ENCODE assay signal across 16 mouse cellular contexts in the genomic region with DNA sequence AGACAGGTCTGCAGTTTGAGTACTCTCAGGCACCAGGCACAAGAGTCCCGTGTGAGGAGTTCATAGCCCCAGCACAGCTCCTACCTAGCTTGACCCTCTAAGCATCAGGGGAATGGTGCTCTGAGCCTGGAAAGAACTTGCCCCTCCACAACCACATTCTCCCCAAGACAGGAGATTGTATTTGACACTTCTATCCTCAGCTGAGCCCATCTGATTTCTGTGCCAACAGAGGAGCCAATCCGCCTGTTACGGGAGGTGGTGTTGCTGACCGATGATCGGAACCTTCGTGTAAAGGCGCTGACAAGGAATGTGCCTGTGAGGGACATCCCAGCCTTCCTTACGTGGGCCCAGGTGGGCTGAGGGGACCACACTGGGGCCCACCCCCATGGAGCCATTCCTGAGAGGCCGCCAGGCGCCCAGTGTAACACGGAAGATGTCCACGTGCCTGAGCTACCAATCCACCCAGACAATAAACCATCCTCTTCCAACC. TPM values are rescaled to one million over a fixed set of nuclear protein-coding genes. Genes with fewer than 3 reads are reported as not detected.
DNase-seq lines count a peak whose midpoint lies in the region; ATAC-seq and TF ChIP-seq lines count a peak whose summit lies in the region.
"Had no signal": no experiment of that assay in that cellular context is flagged by ENCODE, and none has a peak within 500 bp of the region (broad histone marks: within the 10 kb centered on the region; RNA-seq: fewer than 3 reads in every experiment).

No protein-coding gene starts in this region.

- H3K27ac ChIP-seq in kidney, embryonic 16.5 days (ENCODE audit: low read length), result peak overlapping the region; percentile 92
- peak overlapping the region; percentile 67 for H3K27ac ChIP-seq in intestine, embryonic 16.5 days (ENCODE audit: low read length)
- H3K27ac ChIP-seq: forebrain, embryonic 13.5 days; hindbrain, embryonic 12.5 days; left cerebral cortex, adult 2 months; neural tube, embryonic 15.5 days had no signal

- H3K4me3 ChIP-seq in kidney, embryonic 16.5 days (ENCODE audit: low read length), result no peak overlapping the region
- peak overlapping the region; percentile 60 for H3K4me3 ChIP-seq in E14TG2a.4 (replicated peaks; ENCODE audit: low read length)
- no peak overlapping the region for H3K4me3 ChIP-seq in intestine, embryonic 16.5 days (ENCODE audit: low read length)
- H3K4me3 ChIP-seq: forebrain, embryonic 13.5 days; hindbrain, embryonic 12.5 days; left cerebral cortex, adult 2 months; liver, embryonic 12.5 days; neural tube, embryonic 15.5 days had no signal

- H3K9ac ChIP-seq in kidney, embryonic 16.5 days (replicated peaks; ENCODE audit: low read length), result 0 out of 2 replicates have a peak overlapping the region, but pooled peaks have one; percentile 29
- H3K9ac ChIP-seq in intestine, embryonic 16.5 days (ENCODE audit: low read depth, low read length), result peak overlapping the region; percentile 37
- H3K9ac ChIP-seq: forebrain, embryonic 13.5 days; hindbrain, embryonic 12.5 days; liver, embryonic 12.5 days; neural tube, embryonic 15.5 days had no signal

- intact Hi-C loops in gastrocnemius, postnatal 14 days (cut with DNase I; ENCODE audit: low total_unique reads), result no loop called here

- H3K27me3 ChIP-seq in kidney, embryonic 16.5 days (ENCODE audit: insufficient read depth, low read length), result peaks cover 30% of the 10 kb centered on the region
- H3K27me3 ChIP-seq in E14TG2a.4 (ENCODE audit: insufficient read depth, low read length), result peaks cover 50% of the 10 kb centered on the region
- peaks cover 19% of the 10 kb centered on the region for H3K27me3 ChIP-seq in intestine, embryonic 16.5 days (replicated peaks; ENCODE audit: control insufficient read depth, insufficient read depth, low read length)

- H3K9me3 ChIP-seq in kidney, embryonic 16.5 days (ENCODE audit: low read length), result no peaks in the 10 kb centered on the region
- H3K9me3 ChIP-seq in E14TG2a.4 (ENCODE audit: low read length), result no peaks in the 10 kb centered on the region
- no peaks in the 10 kb centered on the region for H3K9me3 ChIP-seq in intestine, embryonic 16.5 days (ENCODE audit: control insufficient read depth, low read length)
- H3K9me3 ChIP-seq: forebrain, embryonic 13.5 days; hindbrain, embryonic 12.5 days; liver, embryonic 12.5 days; neural tube, embryonic 15.5 days had no signal

- peak; percentile 3 for DNase-seq in gastrocnemius, postnatal 14 days
- DNase-seq in gastrocnemius, adult 18-20 months (ENCODE audit: low spot score), result no peak
- no peak for DNase-seq in kidney, postnatal 10 days
- DNase-seq in testis, postnatal 14 days (ENCODE audit: low spot score), result no peak
- DNase-seq in retina, embryonic 14.5 days (ENCODE audit: low spot score), result no peak
- DNase-seq: B cell, adult 2 months; cerebellum, adult 9-11 months; right cerebral cortex, adult 18-20 months had no signal

- TF ChIP-seq CTCF in E14TG2a.4 (conservative IDR thresholded peaks at IDR 0.05; ENCODE audit: low read length), result no peak

- peaks cover 40% of the 10 kb centered on the region for H3K36me3 ChIP-seq in kidney, embryonic 16.5 days (ENCODE audit: insufficient read depth, low read length)
- peaks cover 49% of the 10 kb centered on the region for H3K36me3 ChIP-seq in E14TG2a.4 (ENCODE audit: insufficient read depth, low read length)
- peaks cover 12% of the 10 kb centered on the region for H3K36me3 ChIP-seq in intestine, embryonic 16.5 days (ENCODE audit: control insufficient read depth, insufficient read depth, low read length)

- peak overlapping the region; percentile 90 for H3K4me2 ChIP-seq in kidney, embryonic 16.5 days (replicated peaks; ENCODE audit: low read depth, low read length)
- H3K4me2 ChIP-seq in intestine, embryonic 16.5 days (ENCODE audit: low read depth, low read length), result no peak overlapping the region
- H3K4me2 ChIP-seq: forebrain, embryonic 13.5 days; hindbrain, embryonic 12.5 days; liver, embryonic 12.5 days; neural tube, embryonic 15.5 days had no signal

- H3K4me1 ChIP-seq in kidney, embryonic 16.5 days (ENCODE audit: insufficient read depth, low read length), result peaks cover 50% of the 10 kb centered on the region
- peaks cover 39% of the 10 kb centered on the region for H3K4me1 ChIP-seq in E14TG2a.4 (replicated peaks; ENCODE audit: low read depth, low read length)
- peaks cover 52% of the 10 kb centered on the region for H3K4me1 ChIP-seq in intestine, embryonic 16.5 days (ENCODE audit: control insufficient read depth, insufficient read depth, low read length)

- ATAC-seq in kidney, embryonic 16.5 days (ENCODE audit: low FRiP score, low TSS enrichment), result no peak
- no peak for ATAC-seq in intestine, embryonic 16.5 days
- ATAC-seq: forebrain, embryonic 13.5 days; liver, embryonic 12.5 days had no signal

- 74% methylated on average over 12 of the region's 12 CpGs for WGBS in kidney, embryonic 16.5 days
- 80% methylated on average over 12 of the region's 12 CpGs for whole genome bisulfite sequencing in intestine, embryonic 16.5 days

RNA-seq across cellular contexts. Expression of gene Hic1, which starts 6.7 kb away (rescaled TPM):
- 10 to 100 TPM; 12.3 to 18.9 TPM for total RNA-seq in gastrocnemius, postnatal 14 days (2021)
- 1 to 10 TPM; 1.8 to 6.6 TPM for total RNA-seq in gastrocnemius, adult 18-20 months (2021)
- 16.1 and 16.2 TPM in 2 replicates for polyA plus RNA-seq in kidney, embryonic 16.5 days (2015; fragmentation: Nextera tagmentation; extraction: Ambion mirVana)
- 7.1 and 8.6 TPM in 2 replicates for polyA plus RNA-seq in intestine, embryonic 16.5 days (2015; fragmentation: Nextera tagmentation; extraction: Ambion mirVana)

RNA-seq across cellular contexts. Expression of gene Ovca2, which starts 16.0 kb away (rescaled TPM):
- 1 to 10 TPM; 3.6 to 4.1 TPM for total RNA-seq in gastrocnemius, postnatal 14 days (2021)
- 1 to 10 TPM; 2.5 to 2.8 TPM for total RNA-seq in gastrocnemius, adult 18-20 months (2021)
- polyA plus RNA-seq in kidney, embryonic 16.5 days (2015; fragmentation: Nextera tagmentation; extraction: Ambion mirVana), result 26.1 and 26.9 TPM in 2 replicates
- polyA plus RNA-seq in intestine, embryonic 16.5 days (2015; fragmentation: Nextera tagmentation; extraction: Ambion mirVana), result 18.7 and 23.9 TPM in 2 replicates

RNA-seq across cellular contexts. Expression of gene Dph1, which starts 28.4 kb away (rescaled TPM):
- total RNA-seq in gastrocnemius, postnatal 14 days (2021), result 1 to 10 TPM; 6.6 to 6.9 TPM
- total RNA-seq in gastrocnemius, adult 18-20 months (2021), result 1 to 10 TPM; 4.6 to 5.6 TPM
- polyA plus RNA-seq in kidney, embryonic 16.5 days (2015; fragmentation: Nextera tagmentation; extraction: Ambion mirVana), result 28.2 and 28.4 TPM in 2 replicates
- 20.3 and 22.7 TPM in 2 replicates for polyA plus RNA-seq in intestine, embryonic 16.5 days (2015; fragmentation: Nextera tagmentation; extraction: Ambion mirVana)

RNA-seq across cellular contexts. Expression of gene Rtn4rl1, which starts 30.9 kb away (rescaled TPM):
- 1 to 10 TPM; 2.1 to 3.0 TPM for total RNA-seq in gastrocnemius, postnatal 14 days (2021)
- 1 to 10 TPM in 1 of 2 experiments, under 1 TPM in 1; 0.96 to 1.1 TPM for total RNA-seq in gastrocnemius, adult 18-20 months (2021)
- polyA plus RNA-seq in kidney, embryonic 16.5 days (2015; fragmentation: Nextera tagmentation; extraction: Ambion mirVana), result 3.8 and 5.0 TPM in 2 replicates
- polyA plus RNA-seq in intestine, embryonic 16.5 days (2015; fragmentation: Nextera tagmentation; extraction: Ambion mirVana), result 1.5 and 1.6 TPM in 2 replicates
